Mouse (Mus musculus) lung, adult 2 months (tissue): Measurements from ENCODE around the gene Nudt5.

ENCODE experiments used
- CTCF ChIP-seq: fragments of 200-500 bp; IDR thresholded peaks from 2 replicates; pipeline ENCODE4 v1.5.1; 2011; ENCODE audit warnings: mild to moderate bottlenecking, low read length, control low read depth; ENCODE audit not compliant: insufficient read depth
- POLR2A ChIP-seq: fragments of 200-500 bp; IDR thresholded peaks from 2 replicates; pipeline ENCODE4 v1.6.1; 2011; ENCODE audit warnings: low read depth, mild to moderate bottlenecking, control low read depth, low read length, borderline replicate concordance; ENCODE audit errors: extremely low read depth

- TF ChIP-seq CTCF (no peak), POLR2A (peak; percentile 90; the same call in 1 of the 2 replicates)
Observed at GRCm38 (mm10) chr2:5894843-5895570, 50.2 kb downstream of the Nudt5 start, which contains the start of gene Sec61a2.
